Mouse (Mus musculus) megakaryocyte, embryonic 14.5 days (primary cell): ENCODE measurements at regions not wholly inside any gene's neighbourhood (a gene's known extent, or its start where the extent isn't known, plus 50 kb on each side); places are given as distances from the start of the nearest gene placed in this dataset.

Experiments
- FLI1 ChIP-seq: IDR thresholded peaks from 2 replicates; pipeline ENCODE4 v1.6.1; 2012; ENCODE audit warnings: low read length, inconsistent platforms, mixed read lengths
- GATA1 ChIP-seq: IDR thresholded peaks from 3 replicates; pipeline ENCODE4 v1.6.1; 2012; ENCODE audit warnings: mixed read lengths, low read length, inconsistent platforms, borderline replicate concordance

DNA sequence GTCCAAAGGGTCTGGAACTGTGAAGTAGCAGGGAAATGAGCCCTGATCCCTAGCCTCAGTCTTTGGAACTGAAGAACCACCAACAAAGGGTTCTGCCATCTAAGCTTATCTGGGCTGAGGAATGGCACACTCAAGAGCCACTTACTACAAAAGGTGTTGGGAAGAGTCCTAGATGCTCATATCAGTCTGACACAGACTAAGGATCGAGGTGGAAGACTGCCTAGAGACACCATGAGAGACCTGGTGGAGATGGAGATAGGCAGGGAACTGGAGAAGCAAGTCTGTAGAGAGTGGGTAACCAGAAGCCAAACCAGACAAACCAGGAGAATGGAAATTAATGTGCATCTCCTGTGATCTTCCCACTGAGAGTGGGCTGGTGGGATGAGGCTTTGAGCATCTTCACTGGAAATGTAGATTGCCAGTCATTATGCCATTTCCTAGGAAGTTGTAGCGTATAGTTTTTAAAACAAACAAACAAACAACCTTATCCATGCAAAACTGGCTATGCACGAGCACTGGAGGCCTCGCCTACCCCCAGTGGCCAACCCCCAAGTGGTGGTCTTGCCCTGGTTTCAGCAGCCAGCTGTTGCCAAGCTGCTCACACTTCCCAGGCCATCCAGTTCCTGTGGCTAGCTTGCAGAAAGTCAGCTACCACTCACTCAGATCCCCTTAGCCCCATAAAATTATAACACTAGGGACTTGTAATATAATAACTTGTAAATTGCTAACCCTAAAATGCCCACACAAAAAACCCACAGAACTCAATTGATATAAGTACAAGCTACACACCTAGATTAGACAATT is 136.2 kb upstream of the Meis1 start:
- TF ChIP-seq GATA1, result no peak
- no peak for TF ChIP-seq FLI1
